Mouse (Mus musculus): ENCODE measurements around the gene Stat4.
A peak's percentile ranks its signal among the peaks of the same experiment; 100 is the strongest.

Gene Stat4

DNA sequence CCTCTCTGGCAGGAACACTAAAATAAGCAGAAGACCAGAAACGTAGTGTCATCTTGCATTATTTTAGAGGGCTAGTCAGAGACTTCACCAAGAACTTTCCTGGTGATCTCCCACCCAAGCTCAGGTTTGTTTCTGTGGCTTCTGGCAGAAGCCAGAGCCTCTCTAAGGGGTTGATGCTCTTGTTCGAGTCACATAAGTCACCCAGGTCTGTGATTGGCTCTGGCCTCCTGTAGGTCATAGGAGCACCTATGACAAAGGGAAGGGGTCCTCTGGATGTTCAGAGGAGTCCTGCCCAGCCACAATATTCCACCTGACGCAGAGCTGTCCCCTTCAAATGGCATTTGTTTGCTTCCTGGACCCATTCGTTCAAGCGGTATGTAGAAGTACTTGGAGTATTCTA lies at the start of gene Stat4:
Gene Stat4 (plus strand): TSS at position 301 of the 400 bp plus-strand sequence.
- DNase-seq: no peak

DNA sequence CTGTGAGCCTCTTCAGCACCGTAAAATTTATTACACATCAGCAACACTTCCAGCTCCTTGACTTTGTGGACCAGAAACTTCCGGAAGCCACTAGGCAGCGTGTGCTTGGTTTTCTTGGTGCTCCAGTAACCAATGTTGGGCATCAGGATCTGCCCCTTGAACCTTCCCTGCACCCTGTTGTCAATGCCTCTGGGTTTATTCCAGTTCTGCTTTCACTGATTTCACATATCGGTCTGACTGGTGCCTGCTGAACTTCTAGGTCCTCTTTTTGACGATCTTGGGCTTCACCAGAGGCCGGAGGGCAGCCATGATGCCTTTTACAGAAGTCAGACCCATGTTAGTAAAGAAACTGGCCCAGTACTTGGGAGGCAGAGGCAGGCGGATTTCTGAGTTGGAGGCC lies 48.6 kb upstream of the Stat4 start:
- DNase-seq: no peak

- peak; percentile 51 for DNase-seq
Observed at GRCm38 (mm10) chr1:51944755-51945154, 42.2 kb upstream of the Stat4 start.

- no peak for DNase-seq
Observed at GRCm38 (mm10) chr1:51947116-51947515, 39.8 kb upstream of the Stat4 start.

DNA sequence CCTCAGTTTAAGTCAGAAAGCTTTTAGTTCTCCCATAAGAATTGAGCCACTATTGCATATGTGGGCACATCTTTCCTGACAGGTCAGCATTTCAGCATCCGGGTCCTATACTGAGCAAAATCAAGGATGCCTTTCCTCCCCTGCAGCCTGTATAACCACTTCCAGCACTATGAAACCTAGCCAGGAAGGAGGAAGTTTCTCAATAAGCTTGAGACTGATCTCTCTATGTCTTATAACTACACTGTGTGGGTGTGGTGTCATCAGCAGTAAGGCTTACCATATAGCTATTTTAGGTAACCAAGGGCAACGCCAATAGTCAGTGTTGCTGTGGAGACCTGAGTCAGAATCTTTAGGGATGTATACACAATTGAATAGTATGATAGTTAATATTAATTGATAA lies 22.3 kb upstream of the Stat4 start:
- DNase-seq: no peak

DNA sequence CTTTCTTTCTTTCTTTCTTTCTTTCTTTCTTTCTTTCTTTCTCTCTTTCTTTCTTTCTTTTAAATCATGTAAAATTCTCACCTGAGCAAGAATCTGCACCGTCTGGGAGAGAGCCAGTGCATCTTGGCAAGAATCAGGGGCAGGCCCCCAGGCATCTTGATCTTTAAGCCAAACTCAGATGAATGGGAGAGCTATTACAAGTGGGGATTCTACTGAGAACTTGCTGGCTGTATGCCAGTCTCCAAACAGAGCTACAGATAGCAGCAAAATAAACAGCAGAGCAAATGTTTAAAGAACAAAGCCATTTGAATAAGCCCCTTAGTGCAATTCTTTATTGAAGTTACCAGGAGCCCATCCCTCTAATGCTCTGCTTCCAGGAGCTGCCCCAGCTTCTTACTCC lies 18.0 kb upstream of the Stat4 start:
- peak; percentile 8 for DNase-seq

GRCm38 (mm10) chr1:51970182-51970581 lies 16.8 kb upstream of the Stat4 start:
- DNase-seq: no peak

DNA sequence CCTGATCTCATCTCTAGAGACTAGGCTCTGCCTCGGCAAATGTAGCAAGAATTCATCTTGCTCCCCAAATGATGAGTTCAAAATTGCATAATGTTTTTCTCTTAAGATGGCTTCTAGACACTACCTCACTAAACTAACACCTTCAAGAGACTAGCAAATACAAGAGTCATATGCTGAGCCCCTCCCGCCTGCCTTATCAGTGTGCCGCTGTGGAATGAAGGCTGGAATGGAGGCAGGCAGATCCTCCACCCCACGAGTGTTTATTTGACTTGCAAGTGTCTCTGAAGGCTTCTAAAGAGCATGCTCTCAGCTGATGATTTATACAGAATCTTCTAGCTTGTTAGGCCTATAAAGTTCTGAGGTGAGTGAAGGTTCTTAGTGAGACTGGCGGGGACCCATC lies 11.4 kb upstream of the Stat4 start:
- no peak for DNase-seq

- DNase-seq: no peak
Observed at GRCm38 (mm10) chr1:51979048-51979447, 7.9 kb upstream of the Stat4 start.

DNA sequence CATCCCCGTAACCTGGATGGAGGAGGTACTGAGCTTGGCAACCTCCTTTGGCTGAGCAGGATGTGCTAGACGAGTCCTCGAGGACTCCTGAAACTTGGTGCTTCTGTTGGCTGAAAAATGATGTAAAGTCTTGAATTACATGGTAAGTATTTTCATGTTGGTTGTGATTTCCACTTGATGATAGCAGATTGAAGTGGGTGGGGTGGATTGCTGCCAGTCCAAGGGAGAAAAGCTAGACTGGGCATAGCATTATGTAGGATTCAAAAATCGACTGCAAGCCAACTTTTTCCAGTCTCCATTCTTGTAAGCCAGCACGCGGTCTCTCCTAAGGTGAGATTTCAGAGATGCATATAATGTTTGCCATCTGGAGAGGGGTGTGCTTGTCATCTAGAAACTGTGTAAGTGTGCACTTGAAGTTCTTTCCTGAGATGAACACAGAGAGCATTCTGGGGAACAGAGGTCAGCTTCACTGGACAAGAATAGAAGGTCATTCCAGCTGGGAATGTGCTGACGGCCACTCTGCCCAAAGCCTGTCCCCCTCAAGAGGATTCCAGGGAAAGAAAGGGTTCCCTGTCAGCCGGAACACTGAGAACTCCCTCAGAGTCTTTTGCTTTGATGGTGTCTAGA lies 5.1 kb downstream of the Stat4 start:
- DNase-seq: peak; percentile 30

DNA sequence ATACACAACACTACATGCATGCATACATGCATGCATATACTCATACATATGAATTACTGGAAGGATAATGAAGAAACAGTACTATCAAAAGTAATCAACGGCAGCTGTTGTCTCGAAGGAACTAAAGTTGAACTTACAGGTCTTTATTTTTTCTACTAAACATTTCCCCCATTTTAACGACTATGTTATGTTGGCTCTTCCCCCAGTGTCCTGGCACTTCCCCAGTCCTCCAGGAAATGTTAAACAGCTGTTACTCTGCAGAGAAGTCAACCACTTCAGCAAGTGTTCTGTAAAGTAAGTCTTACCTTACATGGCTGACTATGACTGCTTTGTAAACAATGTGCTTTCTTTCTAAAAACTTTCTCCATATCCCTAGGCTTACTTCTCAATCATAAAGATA lies 9.1 kb downstream of the Stat4 start:
- DNase-seq: no peak

DNA sequence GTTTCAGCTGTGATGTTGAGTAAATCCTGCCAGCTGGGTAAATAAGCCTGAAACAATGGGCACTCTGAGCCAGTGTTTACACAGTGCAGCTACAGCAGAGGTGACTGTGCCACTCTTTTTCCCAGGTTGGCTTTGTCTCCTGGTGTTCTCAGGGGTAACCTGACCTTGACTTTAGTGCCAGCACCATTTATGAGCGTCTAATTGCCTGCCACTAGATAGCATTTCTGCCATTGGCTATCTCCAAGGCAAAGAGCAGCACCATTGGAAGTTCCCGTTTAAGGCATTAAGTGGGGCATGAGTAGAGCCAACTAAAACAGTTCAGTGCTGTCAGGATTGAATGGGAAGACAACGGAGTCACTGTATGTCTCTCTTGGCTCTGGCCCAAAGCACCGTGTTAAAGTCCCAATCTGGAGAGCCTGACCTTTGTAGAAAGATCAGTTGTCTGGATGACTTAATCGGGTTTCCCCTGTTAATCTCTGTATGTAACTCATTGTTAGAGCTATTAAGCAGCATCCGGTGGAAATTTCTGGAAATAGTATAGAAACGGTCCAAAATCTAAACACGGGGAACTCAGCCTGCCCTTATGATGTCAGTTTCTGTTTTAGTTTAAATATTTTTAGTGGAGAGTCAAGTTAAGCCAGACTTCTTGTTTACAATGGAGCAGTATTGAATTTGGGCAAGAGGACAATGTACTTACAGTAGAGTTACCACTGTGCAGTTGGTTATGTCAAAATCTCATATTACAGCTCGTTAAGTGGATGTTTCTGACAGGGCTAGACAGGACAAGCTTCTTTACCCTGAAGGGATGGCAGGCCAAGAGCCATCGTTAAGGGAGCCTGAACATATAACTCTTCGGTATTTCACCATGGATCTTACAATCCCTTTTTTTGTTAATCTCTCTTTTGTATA lies 10.1 kb downstream of the Stat4 start:
- DNase-seq: no peak

GRCm38 (mm10) chr1:51998542-51998941 lies 11.6 kb downstream of the Stat4 start:
- DNase-seq: peak; percentile 54

DNA sequence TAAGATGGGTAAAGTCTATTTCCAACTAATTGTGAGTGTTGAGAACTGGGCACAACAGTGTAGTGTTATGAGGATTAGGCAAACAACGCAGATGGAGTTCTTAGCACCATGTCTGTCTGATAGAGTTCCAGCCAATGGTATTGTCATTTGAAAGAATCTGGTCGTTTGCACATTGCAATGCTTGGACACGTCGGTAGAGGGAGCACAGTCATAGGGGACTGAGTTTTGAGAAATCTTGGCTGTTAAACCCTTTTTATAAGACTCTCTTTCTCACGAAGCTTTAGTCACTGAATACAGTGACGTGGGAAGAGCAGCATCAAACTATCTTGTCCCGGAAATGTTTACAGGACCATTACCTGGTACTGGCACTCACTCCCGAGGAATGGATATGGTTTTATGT lies 17.1 kb downstream of the Stat4 start:
- peak; percentile 81 for DNase-seq

DNA sequence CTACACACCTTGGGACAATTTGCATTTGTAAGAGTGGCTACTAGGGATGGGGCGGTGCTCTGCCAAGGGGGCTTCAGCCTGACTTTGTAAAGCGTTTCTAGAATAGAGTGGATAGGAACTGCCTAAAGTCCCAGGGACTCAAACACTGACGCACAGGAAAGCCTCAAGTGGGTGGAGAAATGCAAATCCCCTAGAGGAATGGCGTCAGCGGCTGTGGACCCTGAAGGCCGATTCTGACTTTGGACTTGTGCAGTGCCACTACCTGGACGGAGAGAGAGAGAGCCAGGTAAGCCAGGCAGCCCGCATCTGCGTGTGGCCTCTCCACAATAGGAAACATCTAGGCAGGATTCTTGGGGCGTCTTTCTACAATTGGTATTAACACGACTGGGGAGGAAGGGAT lies 21.5 kb downstream of the Stat4 start:
- no peak for DNase-seq

DNA sequence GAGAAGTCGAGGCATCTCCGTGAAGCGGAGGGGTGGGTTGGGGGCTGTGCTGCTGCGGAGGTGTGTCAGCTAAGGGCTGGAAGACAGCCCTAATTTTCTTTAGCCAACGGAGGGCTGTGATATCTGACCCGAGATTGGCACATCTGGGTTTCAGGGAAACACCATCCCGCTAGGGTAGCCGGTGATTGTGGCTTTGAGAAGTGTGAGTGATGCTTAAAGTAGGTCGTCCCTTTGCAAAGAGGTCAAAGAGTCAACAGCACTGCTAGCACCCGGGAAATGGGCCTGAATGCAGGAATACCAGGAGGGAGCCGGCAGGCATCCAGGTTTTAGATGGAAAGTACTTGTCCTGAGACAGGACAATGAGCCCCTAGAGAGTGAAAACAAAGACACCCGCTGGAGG lies 22.0 kb downstream of the Stat4 start:
- DNase-seq: no peak

DNA sequence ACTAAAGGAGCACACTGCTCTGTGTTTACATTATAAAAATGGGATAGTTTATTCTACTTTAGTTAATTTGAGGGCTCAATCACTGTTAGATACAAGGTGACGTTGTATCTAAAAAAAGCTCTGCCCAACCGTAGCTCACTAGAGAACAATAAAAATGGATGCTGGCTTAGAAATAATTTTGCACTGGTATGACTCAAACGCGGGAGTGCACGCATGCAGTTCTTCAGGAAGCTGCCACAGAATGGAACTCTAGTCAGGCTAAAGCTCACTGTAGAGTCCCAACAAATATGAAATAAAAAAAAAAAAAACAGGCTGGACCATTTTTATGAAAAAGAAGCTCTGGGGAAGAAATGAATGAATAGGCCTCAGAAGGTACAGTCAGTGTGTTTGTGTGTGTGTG lies 23.8 kb downstream of the Stat4 start:
- DNase-seq: no peak

DNA sequence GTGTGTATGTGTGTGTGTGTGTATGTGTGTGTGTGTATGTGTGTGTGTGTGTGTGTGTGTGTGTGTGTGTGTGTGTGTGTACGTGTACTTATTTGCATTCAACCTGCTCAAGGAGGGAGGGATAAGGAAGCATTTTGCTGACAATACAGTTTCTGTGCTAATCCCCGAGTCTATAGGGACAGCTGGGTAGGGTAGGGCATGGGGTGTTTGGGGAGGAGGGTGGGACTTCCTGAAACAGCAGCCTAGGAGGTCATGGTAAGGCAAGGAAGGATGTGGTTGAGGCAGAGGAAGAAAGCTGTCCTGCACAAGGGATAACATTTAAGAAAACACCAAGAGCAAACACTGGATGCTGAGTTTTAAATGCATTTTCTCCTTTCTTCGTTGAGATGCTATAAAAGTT lies 24.3 kb downstream of the Stat4 start:
- no peak for DNase-seq

DNA sequence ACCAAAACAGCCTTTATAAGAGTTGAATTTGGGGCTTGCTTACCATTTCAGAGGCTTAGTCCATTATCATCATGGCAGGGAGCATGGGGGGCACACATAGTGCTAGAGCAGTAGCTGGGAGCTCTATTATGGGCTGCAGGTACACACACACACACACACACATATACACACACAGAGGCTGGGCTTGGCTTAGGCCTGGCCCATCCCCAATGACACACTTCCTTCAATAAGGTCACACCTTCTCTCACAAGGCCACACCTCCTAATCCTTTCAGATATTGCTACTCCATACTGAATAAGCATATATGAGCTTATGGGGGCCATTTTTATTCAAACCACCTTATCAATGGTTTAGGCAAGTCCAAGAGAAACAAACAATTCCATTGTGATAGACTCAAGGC lies 25.3 kb downstream of the Stat4 start:
- DNase-seq: no peak

DNA sequence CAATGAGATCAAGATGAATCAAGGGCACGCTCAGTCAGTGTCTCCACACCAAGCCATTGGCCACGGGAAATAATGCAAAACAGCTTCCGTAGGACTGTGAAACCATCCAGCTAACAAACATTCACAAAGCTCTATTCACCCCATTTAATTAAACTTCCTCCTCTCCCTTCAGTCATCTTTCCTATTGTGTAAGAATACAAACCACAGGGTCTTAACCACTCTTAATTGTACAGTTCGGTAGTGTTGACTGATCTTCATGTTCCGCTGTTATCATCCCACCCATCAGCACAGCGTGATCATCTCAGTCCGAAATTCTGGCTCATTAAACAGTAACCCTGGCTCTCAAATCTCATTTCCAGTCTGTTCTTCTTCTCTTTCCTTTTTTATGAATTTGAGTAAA lies 25.8 kb downstream of the Stat4 start:
- no peak for DNase-seq

GRCm38 (mm10) chr1:52019621-52020020 lies 32.7 kb downstream of the Stat4 start:
- DNase-seq: no peak

DNA sequence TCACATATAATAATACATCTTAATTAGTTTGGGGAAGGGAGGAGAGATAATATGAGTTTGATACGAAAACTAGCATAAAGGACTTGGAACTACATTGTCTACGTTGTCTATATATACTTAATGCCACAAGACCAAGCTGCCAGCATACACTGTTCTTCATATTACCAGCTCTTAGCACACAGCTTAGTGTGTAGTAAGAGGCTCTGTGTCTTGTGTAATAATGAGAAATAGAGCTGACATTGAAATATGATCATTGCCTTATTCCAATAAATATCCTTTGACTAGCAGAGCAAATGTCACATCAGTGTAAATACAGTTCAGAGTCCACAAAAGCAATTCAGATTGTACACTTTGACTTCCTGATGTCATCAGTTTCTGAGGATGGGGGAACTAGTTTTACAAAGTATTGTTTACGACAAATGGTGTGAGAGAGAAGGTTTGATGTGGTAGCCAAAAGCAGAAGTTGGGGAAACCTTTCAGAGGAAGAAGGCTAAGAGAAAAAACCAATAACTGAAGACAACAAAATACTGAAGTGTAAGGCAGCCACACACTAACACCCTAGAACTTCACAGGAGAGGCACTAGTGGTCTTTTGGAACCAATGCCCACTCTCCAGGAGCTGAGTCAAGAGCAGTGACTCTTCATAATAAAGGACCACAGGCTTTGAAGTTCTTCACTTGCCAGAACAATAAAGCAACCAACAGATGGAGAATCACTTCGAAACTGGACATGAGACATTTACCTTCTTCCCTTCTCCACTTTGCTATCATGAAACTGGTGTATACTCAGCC lies 35.2 kb downstream of the Stat4 start:
- no peak for DNase-seq

DNA sequence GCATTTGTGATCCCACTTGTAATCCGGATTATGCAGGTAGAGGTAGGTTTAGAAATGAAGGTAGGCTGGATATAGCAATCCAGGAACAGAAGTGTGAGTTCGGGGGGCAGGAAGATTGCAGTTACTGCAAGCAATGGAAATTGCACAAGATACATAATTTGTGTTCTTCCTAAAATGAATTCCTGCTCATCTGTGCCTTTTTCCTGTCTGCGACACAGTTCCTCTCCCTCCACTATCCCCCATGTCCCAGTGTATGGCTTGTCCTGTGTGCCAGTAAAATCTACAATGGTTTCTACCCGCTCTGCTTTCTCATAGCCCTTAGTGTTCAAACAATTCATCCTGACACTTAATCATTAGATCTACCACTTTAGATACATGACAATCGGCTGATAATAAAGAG lies 41.7 kb downstream of the Stat4 start:
- DNase-seq: no peak
